Mouse (Mus musculus) thymus, postnatal 10 days (tissue): ENCODE measurements around the gene Cavin1.

Source experiments
- DNase-seq, 2 experiments: peaks; one replicate each; pipeline ENCODE4 v3.0.0; 2021; ENCODE audit warnings: low spot score in 2 of 2

Gene Cavin1

DNA sequence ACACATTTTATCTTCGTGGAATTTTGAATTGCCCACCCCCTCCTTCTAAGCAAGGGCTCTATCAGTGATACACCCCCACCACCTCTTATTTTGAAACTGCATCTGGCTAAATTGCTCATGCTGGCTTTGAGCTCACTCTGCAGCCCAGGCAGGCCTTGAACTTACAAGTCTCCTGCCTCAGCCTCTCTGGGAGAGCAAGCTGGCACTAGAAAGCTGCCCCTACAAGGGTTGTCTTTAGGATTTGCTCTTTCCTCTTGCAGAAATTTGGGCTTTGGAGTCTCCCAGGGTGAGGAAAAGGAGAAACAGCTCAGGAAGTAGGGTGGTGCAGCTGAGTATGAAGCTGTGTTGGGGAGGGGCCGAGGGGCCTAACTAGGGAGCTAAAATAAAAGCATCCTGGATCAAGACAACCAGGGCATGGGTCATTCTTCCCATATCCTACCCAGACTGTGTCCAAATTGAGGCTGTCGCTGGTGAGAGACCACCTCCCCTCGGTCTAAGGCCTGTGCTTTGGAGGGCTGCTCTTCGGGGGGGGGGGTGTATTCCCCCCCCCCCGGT, 12.7 kb downstream of the Cavin1 start:
- no peak for DNase-seq

- peak; percentile 57 to 77 for DNase-seq
Observed at GRCm38 (mm10) chr11:100957244-100957643, 13.4 kb downstream of the Cavin1 start.

GRCm38 (mm10) chr11:100949540-100949939, 21.1 kb downstream of the Cavin1 start:
- no peak for DNase-seq

GRCm38 (mm10) chr11:100948317-100948716, 22.4 kb downstream of the Cavin1 start:
- no peak for DNase-seq

GRCm38 (mm10) chr11:100947548-100947947, 23.1 kb downstream of the Cavin1 start:
- no peak for DNase-seq

GRCm38 (mm10) chr11:100946862-100947261, 23.8 kb downstream of the Cavin1 start:
- no peak for DNase-seq

DNA sequence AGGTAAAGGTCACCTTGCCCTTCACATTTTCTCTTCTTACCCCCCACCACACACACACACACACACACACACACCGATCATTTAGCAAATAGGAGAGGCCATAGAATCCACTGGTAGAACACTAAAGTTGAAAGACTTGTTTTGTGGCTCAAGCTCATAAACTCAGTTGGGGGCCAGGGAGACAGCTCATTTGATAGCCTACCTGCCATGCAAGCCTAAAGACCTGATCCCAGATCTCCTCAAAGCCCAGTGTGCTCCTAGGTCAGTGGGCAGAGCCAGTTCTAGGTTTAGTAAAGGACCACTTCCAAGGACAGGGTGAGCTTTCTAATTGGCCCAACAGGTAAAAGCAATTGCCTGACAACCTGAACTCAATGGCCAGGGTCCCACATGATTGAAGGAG, 28.3 kb downstream of the Cavin1 start:
- no peak for DNase-seq

GRCm38 (mm10) chr11:100939512-100940151, 31.1 kb downstream of the Cavin1 start, which contains the start of gene Stat3:
TSS of gene Stat3 (minus strand) at chr11:100939540.
- peak; percentile 98 to 100 for DNase-seq

GRCm38 (mm10) chr11:100938711-100939511, 31.8 kb downstream of the Cavin1 start:
- DNase-seq, result peak; percentile 17 to 22

DNA sequence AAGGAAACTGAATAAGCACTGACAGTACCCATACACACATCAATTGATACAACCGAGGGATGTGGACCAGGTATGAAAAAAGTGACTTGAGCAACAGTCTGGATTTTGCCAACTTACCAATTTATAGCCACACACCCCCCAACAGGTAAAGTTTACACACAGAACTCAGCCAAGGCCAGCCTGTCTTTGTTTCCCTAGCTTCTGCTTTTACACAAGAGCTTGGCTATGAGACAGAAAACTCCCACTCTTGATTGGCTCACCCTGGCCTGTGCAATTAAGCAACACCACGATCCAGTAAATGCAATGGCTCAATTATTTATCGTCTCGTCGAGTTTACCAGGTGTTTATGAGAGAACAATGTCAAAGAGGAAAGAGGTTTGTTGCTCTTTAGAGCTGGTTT, 32.6 kb downstream of the Cavin1 start:
- no peak for DNase-seq

DNA sequence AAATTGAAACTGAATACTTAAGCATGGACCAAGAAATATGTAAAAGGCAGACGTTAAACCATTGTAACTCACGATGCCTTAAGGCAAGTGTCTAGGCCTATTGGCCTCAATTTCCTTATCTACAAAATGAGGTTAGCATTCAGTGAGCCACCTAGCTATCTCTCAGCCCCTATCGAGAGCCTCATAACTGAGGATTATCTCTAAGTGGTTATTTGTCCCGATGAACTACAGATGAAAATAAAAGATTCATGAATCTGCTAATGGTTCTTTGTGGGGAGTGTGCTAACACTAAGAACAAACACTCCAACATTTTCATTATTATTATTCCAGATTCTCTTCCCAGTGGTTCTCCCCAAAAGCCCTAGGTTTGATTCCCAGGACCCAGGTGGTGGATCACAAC, 33.4 kb downstream of the Cavin1 start:
- DNase-seq, result no peak

GRCm38 (mm10) chr11:100935373-100936355, 35.0 kb downstream of the Cavin1 start:
- DNase-seq, result no peak

DNA sequence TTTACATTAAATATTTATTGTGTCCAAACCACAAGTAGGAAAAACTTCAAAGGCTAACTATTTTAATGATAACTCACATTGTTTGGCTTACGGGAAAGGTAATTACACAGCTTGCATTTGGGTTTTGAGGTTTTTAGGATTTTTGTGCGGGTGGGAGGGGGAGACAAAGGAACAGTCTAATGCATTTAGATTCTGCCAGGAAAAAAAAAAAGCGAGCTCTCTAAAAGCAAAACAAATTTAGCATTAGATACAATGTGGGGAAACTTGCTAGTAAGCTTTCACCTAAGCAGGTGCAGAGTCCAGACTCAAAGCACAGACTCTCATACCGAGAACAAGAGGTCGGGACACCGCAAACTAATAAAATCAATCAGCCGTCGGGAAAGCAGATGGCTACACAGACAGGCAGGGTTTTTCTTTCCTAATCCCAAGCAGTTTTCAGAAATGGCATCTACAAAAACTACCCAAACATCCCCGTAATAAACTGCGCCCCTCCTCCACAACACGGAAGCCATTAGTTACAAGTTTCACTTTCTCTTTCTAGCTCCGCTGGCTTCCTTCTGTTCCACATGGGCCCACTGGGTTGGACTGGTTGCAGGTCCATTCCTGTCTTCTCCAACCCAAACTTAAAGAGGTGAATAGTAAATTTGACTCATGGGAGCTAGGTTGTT, 39.3 kb downstream of the Cavin1 start:
- peak; percentile 45 to 66 for DNase-seq

DNA sequence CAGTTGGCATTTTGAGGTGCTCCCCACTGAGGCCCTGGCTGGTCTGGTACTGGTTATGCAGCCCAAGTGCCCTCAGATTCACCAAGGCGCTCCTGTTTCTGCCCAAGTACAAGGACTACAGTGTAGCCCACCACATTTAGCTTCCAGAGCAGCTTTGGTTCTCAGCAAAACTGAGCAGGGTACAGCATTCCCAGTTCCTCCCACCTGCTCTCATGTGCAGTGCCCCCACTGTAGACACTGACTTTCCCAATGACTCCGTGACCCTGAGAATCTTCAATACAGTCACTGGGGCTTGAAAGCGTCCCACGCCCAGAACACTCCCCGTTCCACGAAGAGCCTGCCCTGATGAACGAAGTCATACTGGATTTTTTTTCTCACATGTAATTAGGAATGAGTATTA, 40.1 kb downstream of the Cavin1 start:
- DNase-seq, result no peak

DNA sequence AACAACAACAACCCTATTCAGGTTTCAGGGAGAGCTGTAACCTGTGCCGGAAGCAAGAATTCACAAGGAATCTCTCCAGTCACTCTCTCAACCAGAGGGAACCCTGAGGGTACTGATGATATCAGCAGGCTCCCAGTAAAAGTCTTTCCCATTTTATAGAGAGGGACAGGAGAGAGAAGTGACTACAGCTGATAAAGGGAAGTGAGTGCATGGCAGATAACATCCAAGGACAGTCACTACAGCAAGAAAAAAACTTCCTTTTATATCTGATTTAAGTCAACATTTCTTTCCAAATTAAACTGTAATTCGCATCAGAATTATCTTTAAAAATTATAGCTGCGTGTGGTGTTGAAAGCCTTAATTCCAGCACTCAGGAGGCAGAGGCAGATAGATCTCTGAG, 43.3 kb downstream of the Cavin1 start:
- no peak for DNase-seq

DNA sequence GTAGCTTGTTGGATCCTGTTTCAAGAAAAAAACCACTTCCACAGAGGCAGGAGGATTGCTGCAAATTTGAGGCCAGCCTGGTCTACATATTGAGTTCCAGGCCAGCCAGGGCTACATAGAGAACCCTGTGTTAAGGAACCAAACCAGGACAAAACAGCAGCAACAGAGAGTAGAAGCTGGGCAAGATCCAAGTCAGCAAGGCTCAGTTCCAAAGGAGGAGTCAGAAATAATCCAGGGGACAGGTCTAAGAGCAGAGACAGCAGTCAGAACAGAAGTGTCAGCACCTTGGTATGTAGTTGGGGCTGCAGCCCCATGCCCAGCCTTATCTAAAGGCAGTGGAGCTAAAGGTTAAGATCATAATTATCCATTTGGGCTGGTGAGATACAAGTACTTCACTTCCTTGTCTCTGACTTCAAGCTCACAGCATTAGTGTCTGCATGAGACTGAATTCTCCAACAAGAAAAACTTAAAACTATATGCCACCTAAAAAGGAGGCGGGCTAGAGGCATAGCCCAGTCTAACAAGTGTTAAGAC, 46.2 kb downstream of the Cavin1 start:
- no peak for DNase-seq

GRCm38 (mm10) chr11:100920887-100921624, 49.6 kb downstream of the Cavin1 start:
- DNase-seq, result no peak

- no peak for DNase-seq
Observed at GRCm38 (mm10) chr11:100918007-100918406, 52.7 kb downstream of the Cavin1 start.

- DNase-seq, result no peak
Observed at GRCm38 (mm10) chr11:100916432-100916971, 54.2 kb downstream of the Cavin1 start.

GRCm38 (mm10) chr11:100915063-100915462, 55.6 kb downstream of the Cavin1 start:
- no peak for DNase-seq
